Mouse (Mus musculus): ENCODE measurements around the gene Retnlg. TPM values are rescaled to one million over a fixed set of nuclear protein-coding genes. Genes with fewer than 3 reads are reported as not detected.
"Not testable (repeated sequence)": the region's sequence is repeated elsewhere in the genome, so short reads cannot be mapped to it uniquely, and the experiment has no call there.

Gene Retnlg
- 3.4 and 3.9 TPM in 2 replicates for polyA plus RNA-seq (2015; fragmentation: Nextera tagmentation; extraction: Ambion mirVana)

DNA sequence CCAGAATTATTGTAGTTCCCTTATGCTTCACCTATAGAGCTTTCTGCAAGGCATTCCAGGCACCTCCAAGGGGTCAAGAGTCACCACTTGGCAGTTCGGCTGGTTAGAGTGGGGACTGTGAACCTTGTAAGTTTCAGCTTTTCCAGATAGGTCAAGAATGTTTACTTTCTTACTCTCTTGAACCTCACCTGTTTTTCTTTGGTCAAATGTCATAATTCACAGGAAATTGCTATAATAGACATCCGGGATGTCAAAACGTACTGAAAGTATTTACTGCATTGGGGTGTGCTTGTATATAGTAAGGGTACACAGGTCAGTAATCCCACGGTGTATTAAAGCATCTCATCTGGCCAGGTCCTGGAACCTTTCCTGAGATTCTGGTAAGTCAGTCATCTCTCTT is at the start of gene Retnlg:
Gene Retnlg, plus strand, starts transcription at position 301 of the 400 bp plus-strand sequence.
- H3K4me2 ChIP-seq, result no peak within 1 kb of the TSS
- peaks cover 4% of the 10 kb centered on the region; the same call in 1 of the 2 replicates for H3K4me1 ChIP-seq (replicated peaks)
- no peaks in the 10 kb centered on the region for H3K27me3 ChIP-seq
- no peaks in the 10 kb centered on the region for H3K36me3 ChIP-seq
- DNase-seq (no peak), ATAC-seq (ENCODE audit: low read depth) (no peak)
- H3K9me3 ChIP-seq (replicated peaks), result no peaks in the 10 kb centered on the region
- no peak within 1 kb of the TSS for H3K4me3 ChIP-seq (replicated peaks)
- H3K27ac ChIP-seq, result no peak within 1 kb of the TSS
- H3K9ac ChIP-seq, result no peak within 1 kb of the TSS
- WGBS (ENCODE audit: insufficient replicate concordance), result 59% methylated on average over 4 of the region's 4 CpGs

DNA sequence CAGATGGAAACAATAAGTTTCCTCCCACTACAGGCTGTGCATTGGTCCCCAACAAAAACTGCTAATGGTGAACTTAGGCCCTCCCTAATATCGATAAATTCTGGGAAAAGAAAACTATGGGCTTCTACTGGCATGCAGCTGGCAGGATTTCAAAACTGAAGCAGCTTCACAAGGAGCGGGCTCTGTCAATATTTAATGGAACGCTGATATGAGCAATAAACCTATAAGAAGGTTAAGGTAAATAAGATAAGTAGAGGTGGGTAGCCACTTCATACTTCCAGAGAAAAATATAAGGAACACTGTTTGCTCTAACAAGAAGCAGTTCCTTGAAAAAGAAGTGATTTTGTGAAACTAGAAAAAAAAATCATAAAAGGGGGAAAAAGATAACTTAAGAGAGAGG is 45.9 kb upstream of the Retnlg start:
- no peaks in the 10 kb centered on the region for H3K36me3 ChIP-seq
- ATAC-seq (ENCODE audit: low read depth) (no peak), DNase-seq (no peak)
- H3K4me3 ChIP-seq (replicated peaks), result no peak overlapping the region
- H3K9ac ChIP-seq, result no peak overlapping the region
- no peaks in the 10 kb centered on the region for H3K27me3 ChIP-seq
- no peaks in the 10 kb centered on the region for H3K4me1 ChIP-seq (replicated peaks)
- WGBS (ENCODE audit: insufficient replicate concordance), result 58% methylated on average over 3 of the region's 3 CpGs
- H3K27ac ChIP-seq, result no peak overlapping the region
- H3K9me3 ChIP-seq (replicated peaks), result no peaks in the 10 kb centered on the region
- no peak overlapping the region for H3K4me2 ChIP-seq

DNA sequence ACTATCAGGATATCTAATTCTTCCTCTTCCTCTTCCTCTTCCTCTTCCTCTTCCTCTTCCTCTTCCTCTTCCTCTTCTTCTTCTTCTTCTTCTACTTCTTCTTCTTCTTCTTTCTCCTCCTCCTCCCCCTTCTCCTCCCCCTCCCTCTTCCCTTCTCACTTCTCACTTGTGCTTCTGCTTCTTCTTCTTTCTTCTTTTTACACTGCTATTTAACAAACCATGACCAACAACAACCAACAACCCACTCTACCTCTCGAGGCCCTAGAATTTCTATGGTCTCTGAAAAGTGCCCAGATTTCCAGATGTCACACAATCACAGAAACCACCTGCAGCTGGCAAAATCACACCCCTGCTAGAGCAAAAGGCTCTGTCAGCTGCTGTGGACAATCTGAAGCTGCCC is 44.8 kb upstream of the Retnlg start:
- H3K4me1 ChIP-seq (replicated peaks), result no peaks in the 10 kb centered on the region
- no peak overlapping the region for H3K4me3 ChIP-seq (replicated peaks)
- DNase-seq, result no peak
- H3K36me3 ChIP-seq, result no peaks in the 10 kb centered on the region
- no peak overlapping the region for H3K9ac ChIP-seq
- no peaks in the 10 kb centered on the region for H3K9me3 ChIP-seq (replicated peaks)
- no peak overlapping the region for H3K27ac ChIP-seq
- ATAC-seq (ENCODE audit: low read depth), result no peak
- no peak overlapping the region for H3K4me2 ChIP-seq
- 23% methylated on average over 1 of the region's 1 CpGs for WGBS (ENCODE audit: insufficient replicate concordance)
- H3K27me3 ChIP-seq, result no peaks in the 10 kb centered on the region

DNA sequence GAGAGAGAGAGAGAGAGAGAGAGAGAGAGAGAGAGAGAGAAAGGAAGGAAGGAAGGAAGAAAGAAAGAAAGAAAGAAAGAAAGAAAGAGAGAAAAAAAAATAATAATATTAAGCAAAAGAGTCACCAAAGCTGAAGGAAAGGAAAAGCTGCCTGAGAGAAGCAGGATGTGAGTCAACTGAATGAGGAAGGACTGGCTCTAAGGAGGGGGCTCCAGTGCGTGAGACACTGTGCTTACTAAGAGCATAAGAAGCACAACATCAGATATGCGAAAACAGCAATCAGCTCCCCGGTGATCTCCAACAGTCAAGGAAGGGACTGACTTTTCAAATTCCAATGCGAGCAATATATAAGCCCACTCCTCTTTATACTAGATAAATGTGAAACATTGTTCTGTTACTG is 43.4 kb upstream of the Retnlg start:
- Histone ChIP-seq H3K27ac (no peak overlapping the region), H3K4me1 (replicated peaks) (no peaks in the 10 kb centered on the region), H3K27me3 (no peaks in the 10 kb centered on the region), H3K4me3 (replicated peaks) (no peak overlapping the region), H3K9me3 (replicated peaks) (no peaks in the 10 kb centered on the region), H3K36me3 (no peaks in the 10 kb centered on the region), H3K4me2 (no peak overlapping the region), H3K9ac (no peak overlapping the region)
- DNase-seq (no peak), ATAC-seq (ENCODE audit: low read depth) (no peak)
- WGBS (ENCODE audit: insufficient replicate concordance), result 46% methylated on average over 4 of the region's 4 CpGs

DNA sequence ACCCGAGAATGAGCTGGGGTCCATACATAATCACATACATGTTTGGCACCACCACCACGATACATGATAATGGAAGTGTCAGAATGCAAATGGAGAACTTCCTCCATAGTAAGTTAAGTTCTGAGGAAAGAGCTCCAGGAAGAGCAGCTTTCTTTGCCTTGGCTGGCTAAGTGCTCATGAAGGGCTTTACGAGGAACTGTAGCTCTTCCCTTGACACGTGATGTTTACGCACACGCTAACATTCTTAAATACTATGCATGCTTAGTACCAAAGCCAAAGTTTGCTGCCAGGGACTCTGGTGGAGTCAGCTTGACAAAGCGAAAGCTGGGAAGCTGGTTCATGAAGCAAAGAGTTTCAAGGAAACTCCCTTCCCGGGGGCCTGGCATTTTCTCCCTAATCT is 40.4 kb upstream of the Retnlg start:
- Histone ChIP-seq H3K4me3 (replicated peaks) (no peak overlapping the region), H3K4me1 (replicated peaks) (no peaks in the 10 kb centered on the region), H3K4me2 (no peak overlapping the region), H3K27ac (no peak overlapping the region), H3K36me3 (no peaks in the 10 kb centered on the region), H3K27me3 (no peaks in the 10 kb centered on the region), H3K9me3 (replicated peaks) (no peaks in the 10 kb centered on the region), H3K9ac (no peak overlapping the region)
- ATAC-seq (ENCODE audit: low read depth) (no peak), DNase-seq (no peak)
- WGBS (ENCODE audit: insufficient replicate concordance), result 66% methylated on average over 8 of the region's 8 CpGs

DNA sequence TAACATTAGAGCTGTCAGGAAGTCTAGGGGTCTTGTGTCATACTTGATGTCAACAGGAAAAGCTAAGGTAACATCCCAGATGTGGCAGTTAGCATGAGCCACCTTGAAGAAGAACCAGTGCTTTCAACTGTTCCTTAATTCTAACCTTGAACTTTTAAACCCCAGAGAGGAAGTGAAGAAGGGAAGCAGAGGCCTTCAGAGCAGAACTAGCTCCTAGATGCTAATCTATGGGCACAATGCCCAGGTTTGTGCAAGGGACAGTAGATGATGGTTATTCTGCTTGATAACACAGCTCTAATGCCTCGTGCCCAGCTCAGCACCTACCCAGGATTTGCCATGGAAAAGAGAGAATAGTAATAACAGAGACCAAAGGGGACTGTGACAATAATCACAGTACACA is 38.8 kb upstream of the Retnlg start:
- WGBS (ENCODE audit: insufficient replicate concordance), result 24% methylated on average over 1 of the region's 1 CpGs
- ATAC-seq (ENCODE audit: low read depth); H3K36me3 ChIP-seq; H3K9ac ChIP-seq; H3K4me1 ChIP-seq (replicated peaks); H3K27me3 ChIP-seq; H3K4me2 ChIP-seq; H3K27ac ChIP-seq; DNase-seq; H3K9me3 ChIP-seq (replicated peaks); H3K4me3 ChIP-seq (replicated peaks): not testable (repeated sequence)

DNA sequence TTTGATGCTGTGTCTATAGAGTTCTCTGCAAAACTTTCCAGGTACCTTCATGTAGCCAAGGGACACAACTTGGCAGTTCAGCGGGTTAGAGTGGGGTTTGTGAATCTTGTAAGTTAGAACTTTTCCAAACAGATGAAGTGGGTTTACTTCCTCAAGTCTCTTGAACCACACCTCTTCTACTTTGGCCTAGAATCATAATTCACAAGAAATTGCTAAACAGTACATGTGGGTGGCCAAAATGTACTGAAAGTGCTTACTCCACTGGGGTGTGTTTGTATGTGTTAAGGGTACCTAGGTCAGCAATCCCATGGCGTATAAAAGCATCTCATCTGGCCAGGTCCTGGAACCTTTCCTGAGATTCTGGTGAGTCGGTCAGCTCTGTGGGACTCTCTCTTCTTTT is 30.2 kb upstream of the Retnlg start, which contains the start of gene Retnla:
Gene Retnla, plus strand, starts transcription at position 286 of the 400 bp plus-strand sequence.
- no peaks in the 10 kb centered on the region for H3K4me1 ChIP-seq (replicated peaks)
- no peaks in the 10 kb centered on the region for H3K27me3 ChIP-seq
- no peak within 1 kb of the TSS for H3K9ac ChIP-seq
- H3K4me2 ChIP-seq, result no peak within 1 kb of the TSS
- no peak within 1 kb of the TSS for H3K27ac ChIP-seq
- DNase-seq, result no peak
- ATAC-seq (ENCODE audit: low read depth), result no peak
- no peak within 1 kb of the TSS for H3K4me3 ChIP-seq (replicated peaks)
- no peaks in the 10 kb centered on the region for H3K36me3 ChIP-seq
- H3K9me3 ChIP-seq (replicated peaks), result no peaks in the 10 kb centered on the region
- WGBS (ENCODE audit: insufficient replicate concordance), result 61% methylated on average over 3 of the region's 3 CpGs

DNA sequence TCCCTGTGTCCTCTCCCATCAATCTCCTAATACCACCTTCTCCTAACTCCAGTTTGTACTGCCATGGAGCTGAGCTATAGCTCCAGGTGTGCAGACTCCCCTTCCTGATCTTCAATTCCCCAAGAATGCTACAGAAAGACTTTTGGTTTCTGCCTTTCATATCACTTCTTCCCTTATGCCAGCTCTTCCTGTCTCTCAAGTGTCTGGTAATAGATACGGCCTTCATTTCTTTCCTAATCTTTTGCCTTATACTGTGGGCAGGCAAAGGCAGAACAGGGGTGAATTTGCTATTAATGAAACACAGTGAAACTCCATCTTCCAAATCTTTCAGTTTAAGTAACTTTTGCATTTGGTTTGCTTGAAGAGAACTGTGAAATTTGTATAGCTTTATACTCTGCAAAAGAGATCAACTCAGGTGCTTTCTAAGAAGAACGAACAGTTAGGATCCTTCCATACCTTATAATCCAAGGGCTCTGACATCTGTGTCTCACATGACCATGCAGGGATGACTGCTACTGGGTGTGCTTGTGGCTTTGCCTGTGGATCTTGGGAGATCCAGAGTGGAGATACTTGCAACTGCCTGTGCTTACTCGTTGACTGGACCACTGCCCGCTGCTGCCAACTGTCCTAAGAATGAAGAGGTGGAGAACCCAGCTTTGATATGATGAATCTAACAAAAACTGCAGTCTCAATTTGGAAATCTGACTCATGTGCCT is 28.6 kb upstream of the Retnlg start:
- Histone ChIP-seq H3K36me3 (no peaks in the 10 kb centered on the region), H3K27ac (no peak overlapping the region), H3K27me3 (no peaks in the 10 kb centered on the region), H3K4me1 (replicated peaks) (no peaks in the 10 kb centered on the region), H3K9ac (no peak overlapping the region), H3K9me3 (replicated peaks) (no peaks in the 10 kb centered on the region), H3K4me2 (no peak overlapping the region), H3K4me3 (replicated peaks) (no peak overlapping the region)
- ATAC-seq (ENCODE audit: low read depth) (no peak), DNase-seq (no peak)
- WGBS (ENCODE audit: insufficient replicate concordance), result 52% methylated on average over 4 of the region's 4 CpGs

DNA sequence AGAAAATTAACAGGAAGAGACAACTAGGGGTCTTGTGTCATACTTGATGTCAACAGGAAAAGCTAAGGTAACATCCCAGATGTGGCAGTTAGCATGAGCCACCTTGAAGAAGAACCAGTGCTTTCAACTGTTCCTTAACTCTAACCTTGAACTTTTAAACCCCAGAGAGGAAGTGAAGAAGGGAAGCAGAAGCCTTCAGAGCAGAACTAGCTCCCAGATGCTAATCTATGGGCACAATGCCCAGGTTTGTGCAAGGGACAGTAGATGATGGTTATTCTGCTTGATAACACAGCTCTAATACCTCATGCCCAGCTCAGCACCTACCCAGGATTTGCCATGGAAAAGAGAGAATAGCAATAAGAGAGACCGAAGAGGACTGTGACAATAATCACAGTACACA is 7.4 kb upstream of the Retnlg start:
- not testable (repeated sequence) for H3K4me3 ChIP-seq (replicated peaks); H3K27me3 ChIP-seq; H3K9me3 ChIP-seq (replicated peaks); H3K4me2 ChIP-seq; ATAC-seq (ENCODE audit: low read depth); H3K36me3 ChIP-seq; DNase-seq; H3K27ac ChIP-seq; H3K9ac ChIP-seq; H3K4me1 ChIP-seq (replicated peaks)
- WGBS (ENCODE audit: insufficient replicate concordance), result 74% methylated on average over 1 of the region's 1 CpGs

DNA sequence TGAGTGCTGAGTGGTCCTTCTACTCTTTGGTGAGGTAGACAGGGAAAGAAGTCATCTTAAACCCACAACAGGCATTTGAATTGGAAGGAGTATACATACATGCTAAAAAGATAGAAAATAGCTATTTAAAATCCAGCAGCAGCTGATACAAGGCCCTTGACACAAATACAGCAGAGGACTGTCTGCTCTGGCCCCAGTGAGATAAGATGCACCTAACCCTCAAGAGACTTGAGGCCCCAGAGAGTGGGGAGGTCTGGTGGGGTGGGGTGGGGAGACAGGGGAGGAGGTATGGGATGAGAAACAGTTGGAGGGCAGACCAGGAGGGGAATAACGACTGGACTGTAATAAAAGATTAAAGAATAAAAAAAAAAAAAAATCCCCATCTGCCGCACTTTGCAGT is 4.7 kb upstream of the Retnlg start:
- no peaks in the 10 kb centered on the region for H3K27me3 ChIP-seq
- 42% methylated on average over 2 of the region's 2 CpGs for WGBS (ENCODE audit: insufficient replicate concordance)
- no peak overlapping the region for H3K9ac ChIP-seq
- H3K27ac ChIP-seq, result no peak overlapping the region
- no peak overlapping the region for H3K4me2 ChIP-seq
- no peaks in the 10 kb centered on the region for H3K9me3 ChIP-seq (replicated peaks)
- H3K4me1 ChIP-seq (replicated peaks), result peaks cover 8% of the 10 kb centered on the region; the same call in 1 of the 2 replicates
- peak; percentile 79 for ATAC-seq (ENCODE audit: low read depth)
- H3K4me3 ChIP-seq (replicated peaks), result no peak overlapping the region
- DNase-seq, result peak; percentile 20
- H3K36me3 ChIP-seq, result no peaks in the 10 kb centered on the region

DNA sequence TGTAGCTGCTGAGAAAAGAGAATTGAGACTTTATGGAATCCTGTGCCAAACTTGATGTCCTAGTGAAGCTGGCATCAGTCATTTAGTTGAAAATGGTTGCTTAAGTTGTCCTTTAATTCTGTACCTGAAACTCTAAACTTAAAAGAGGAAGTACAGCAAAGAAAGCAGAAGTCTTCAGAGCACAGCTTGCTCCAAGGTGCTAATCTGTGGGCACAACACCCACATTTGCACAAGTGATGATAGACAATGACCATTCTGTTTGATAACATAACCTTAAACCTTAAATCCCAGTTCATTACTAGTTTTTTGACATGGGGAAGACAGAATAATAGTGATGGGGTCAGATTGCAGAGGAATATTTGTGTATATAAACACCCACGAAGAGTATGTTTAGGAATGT is 3.8 kb upstream of the Retnlg start:
- H3K27me3 ChIP-seq, result no peaks in the 10 kb centered on the region
- H3K36me3 ChIP-seq, result no peaks in the 10 kb centered on the region
- peaks cover 8% of the 10 kb centered on the region; the same call in 1 of the 2 replicates for H3K4me1 ChIP-seq (replicated peaks)
- H3K9ac ChIP-seq, result no peak overlapping the region
- no peak for DNase-seq
- no peak for ATAC-seq (ENCODE audit: low read depth)
- 56% methylated on average over 1 of the region's 1 CpGs for WGBS (ENCODE audit: insufficient replicate concordance)
- H3K9me3 ChIP-seq (replicated peaks), result no peaks in the 10 kb centered on the region
- no peak overlapping the region for H3K4me3 ChIP-seq (replicated peaks)
- no peak overlapping the region for H3K27ac ChIP-seq
- no peak overlapping the region for H3K4me2 ChIP-seq

DNA sequence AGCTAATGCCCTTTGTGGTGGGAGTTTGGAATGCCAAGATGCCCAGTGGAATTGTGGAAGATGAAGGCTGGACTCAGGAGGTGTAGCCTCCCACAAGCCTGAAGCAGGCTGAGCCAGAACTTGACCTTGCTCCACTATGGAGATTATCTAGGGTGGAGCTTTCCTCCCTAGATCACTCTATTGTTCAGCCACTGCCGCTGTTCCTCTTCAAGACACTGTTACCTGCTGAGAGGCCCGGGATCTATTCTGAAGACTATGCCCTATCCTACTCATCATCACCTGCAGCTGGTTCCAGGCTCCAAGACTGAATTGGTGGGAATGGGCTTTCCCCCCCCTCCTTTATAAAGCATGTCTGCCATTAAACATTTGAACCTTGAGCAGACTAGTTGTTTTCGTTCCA is 2.8 kb upstream of the Retnlg start:
- Histone ChIP-seq H3K27me3 (no peaks in the 10 kb centered on the region), H3K27ac (no peak overlapping the region), H3K36me3 (no peaks in the 10 kb centered on the region), H3K4me3 (replicated peaks) (no peak overlapping the region), H3K4me2 (no peak overlapping the region), H3K9ac (no peak overlapping the region), H3K4me1 (replicated peaks) (peaks cover 8% of the 10 kb centered on the region; the same call in 1 of the 2 replicates), H3K9me3 (replicated peaks) (no peaks in the 10 kb centered on the region)
- ATAC-seq (ENCODE audit: low read depth) (no peak), DNase-seq (no peak)
- WGBS (ENCODE audit: insufficient replicate concordance), result 68% methylated on average over 3 of the region's 3 CpGs

Measured in liver, embryonic 13.5 days (tissue).